Comparison of ENCODE assay signal across 19 mouse cellular contexts in the genomic region with DNA sequence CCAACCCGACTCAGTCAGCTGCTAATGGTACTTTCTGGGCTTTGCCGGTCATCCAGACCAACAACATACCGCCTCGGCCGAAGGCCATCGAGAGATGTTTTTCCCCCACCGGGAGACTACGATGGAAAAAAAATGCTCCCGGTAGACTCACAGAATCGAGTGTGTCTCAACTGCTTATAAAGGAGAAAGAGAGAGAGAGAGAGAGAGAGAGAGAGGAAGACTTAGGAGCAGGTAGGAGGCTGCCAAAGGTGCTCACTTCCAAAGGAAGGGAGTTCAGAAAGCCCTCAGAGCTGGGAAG. TPM values are rescaled to one million over a fixed set of nuclear protein-coding genes. Genes with fewer than 3 reads are reported as not detected.
A peak's percentile ranks its signal among the peaks of the same experiment; 100 is the strongest.
DNase-seq lines count a peak whose midpoint lies in the region; ATAC-seq and TF ChIP-seq lines count a peak whose summit lies in the region.
"Had no signal": no experiment of that assay in that cellular context is flagged by ENCODE, and none has a peak within 500 bp of the region (broad histone marks: within the 10 kb centered on the region; RNA-seq: fewer than 3 reads in every experiment).

No protein-coding gene starts in this region.

- peak; percentile 20 for DNase-seq in forebrain, embryonic 10.5 days (ENCODE audit: extremely low spot score, low spot score)
- no peak for DNase-seq in lung, postnatal 36 days
- no peak for DNase-seq in stomach, postnatal 0 days (ENCODE audit: low spot score)
- no peak for DNase-seq in cerebellum, adult 2 months
- DNase-seq: adrenal gland, adult 8-10 months; forebrain, postnatal 0 days; kidney, adult 9 months; kidney, postnatal 36 days; midbrain, embryonic 14.5 days; thymus, postnatal 25 days had no signal

- H3K27me3 ChIP-seq in forebrain, embryonic 10.5 days (ENCODE audit: poor library complexity, severe bottlenecking) = peaks cover 100% of the 10 kb centered on the region
- H3K27me3 ChIP-seq in forebrain, embryonic 15.5 days = peaks cover 90% of the 10 kb centered on the region
- H3K27me3 ChIP-seq in lung, embryonic 16.5 days (ENCODE audit: control insufficient read depth, insufficient read depth, low read depth, low read length) = peaks cover 34% of the 10 kb centered on the region
- peaks cover 66% of the 10 kb centered on the region for H3K27me3 ChIP-seq in intestine, embryonic 15.5 days (replicated peaks)
- H3K27me3 ChIP-seq in stomach, postnatal 0 days (ENCODE audit: control insufficient read depth, insufficient read depth, low read length) = peaks cover 4% of the 10 kb centered on the region; the same call in 1 of the 2 replicates
- H3K27me3 ChIP-seq in cerebellum, adult 2 months (ENCODE audit: control insufficient read depth, insufficient read depth, low read length) = peaks cover 1% of the 10 kb centered on the region; the same call in 1 of the 2 replicates

- peaks cover 4% of the 10 kb centered on the region; the same call in 1 of the 2 replicates for H3K9me3 ChIP-seq in forebrain, embryonic 10.5 days
- no peaks in the 10 kb centered on the region for H3K9me3 ChIP-seq in forebrain, embryonic 15.5 days
- no peaks in the 10 kb centered on the region for H3K9me3 ChIP-seq in lung, embryonic 16.5 days (ENCODE audit: control insufficient read depth, low read length)
- no peaks in the 10 kb centered on the region for H3K9me3 ChIP-seq in intestine, embryonic 15.5 days
- H3K9me3 ChIP-seq in stomach, postnatal 0 days (ENCODE audit: control insufficient read depth, low read length) = no peaks in the 10 kb centered on the region
- H3K9me3 ChIP-seq: limb, embryonic 13.5 days had no signal

- H3K4me2 ChIP-seq in forebrain, embryonic 15.5 days (replicated peaks) = no peak overlapping the region
- peak overlapping the region; percentile 53 for H3K4me2 ChIP-seq in lung, embryonic 16.5 days (ENCODE audit: low read depth, low read length)
- H3K4me2 ChIP-seq in intestine, embryonic 15.5 days (replicated peaks) = peak overlapping the region; percentile 65
- H3K4me2 ChIP-seq in stomach, postnatal 0 days (replicated peaks; ENCODE audit: low read depth) = peak overlapping the region; percentile 64
- H3K4me2 ChIP-seq: limb, embryonic 13.5 days; neural tube, embryonic 15.5 days had no signal

- H3K27ac ChIP-seq in forebrain, embryonic 10.5 days = no peak overlapping the region
- no peak overlapping the region for H3K27ac ChIP-seq in forebrain, embryonic 15.5 days (replicated peaks)
- H3K27ac ChIP-seq in lung, embryonic 16.5 days (ENCODE audit: low read length) = 0 out of 2 replicates have a peak overlapping the region, but pooled peaks have one; percentile 2
- peak overlapping the region; percentile 80 for H3K27ac ChIP-seq in intestine, embryonic 15.5 days
- peak overlapping the region; percentile 89 for H3K27ac ChIP-seq in stomach, postnatal 0 days (replicated peaks)
- H3K27ac ChIP-seq in cerebellum, adult 2 months (ENCODE audit: insufficient read depth, low read length) = no peak overlapping the region
- H3K27ac ChIP-seq: left cerebral cortex, adult 2 months; limb, embryonic 13.5 days; liver, embryonic 14.5 days; neural tube, embryonic 15.5 days had no signal

- TF ChIP-seq CTCF in stomach, postnatal 0 days (IDR thresholded peaks at IDR 0.05; ENCODE audit: low read depth) = no peak
- no peak for TF ChIP-seq CTCF in cerebellum, adult 2 months (IDR thresholded peaks at IDR 0.05; ENCODE audit: borderline replicate concordance, insufficient read depth, low read depth, low read length)

- H3K9ac ChIP-seq in forebrain, embryonic 15.5 days (replicated peaks) = no peak overlapping the region
- peak overlapping the region; percentile 57 for H3K9ac ChIP-seq in lung, embryonic 16.5 days (ENCODE audit: low read length)
- peak overlapping the region; percentile 58 for H3K9ac ChIP-seq in intestine, embryonic 15.5 days
- H3K9ac ChIP-seq in stomach, postnatal 0 days (ENCODE audit: low read length) = peak overlapping the region; percentile 76
- H3K9ac ChIP-seq: forebrain, postnatal 0 days; limb, embryonic 13.5 days; liver, embryonic 14.5 days; neural tube, embryonic 15.5 days had no signal

- under 1% methylated on average over 10 of the region's 10 CpGs for WGBS in forebrain, embryonic 10.5 days
- WGBS in forebrain, embryonic 15.5 days = 1% methylated on average over 10 of the region's 10 CpGs
- 16% methylated on average over 10 of the region's 10 CpGs for WGBS in lung, embryonic 16.5 days
- 2% methylated on average over 10 of the region's 10 CpGs for WGBS in intestine, embryonic 15.5 days
- 6% methylated on average over 10 of the region's 10 CpGs for WGBS in stomach, postnatal 0 days
- WGBS in cerebellum, adult 2 months = 3% methylated on average over 10 of the region's 10 CpGs

- no peaks in the 10 kb centered on the region for H3K36me3 ChIP-seq in forebrain, embryonic 10.5 days (replicated peaks)
- no peaks in the 10 kb centered on the region for H3K36me3 ChIP-seq in forebrain, embryonic 15.5 days
- no peaks in the 10 kb centered on the region for H3K36me3 ChIP-seq in lung, embryonic 16.5 days (ENCODE audit: control insufficient read depth, insufficient read depth, low read length)
- no peaks in the 10 kb centered on the region for H3K36me3 ChIP-seq in intestine, embryonic 15.5 days
- H3K36me3 ChIP-seq in stomach, postnatal 0 days (ENCODE audit: control insufficient read depth, insufficient read depth, low read length) = no peaks in the 10 kb centered on the region
- H3K36me3 ChIP-seq: limb, embryonic 13.5 days; neural tube, embryonic 15.5 days had no signal

- TF ChIP-seq EP300 in stomach, postnatal 0 days (optimal IDR thresholded peaks at IDR 0.05) = no peak

- no peak overlapping the region for H3K4me3 ChIP-seq in forebrain, embryonic 10.5 days
- H3K4me3 ChIP-seq in forebrain, embryonic 15.5 days = no peak overlapping the region
- H3K4me3 ChIP-seq in lung, embryonic 16.5 days (ENCODE audit: low read length) = peak overlapping the region; percentile 40
- H3K4me3 ChIP-seq in intestine, embryonic 15.5 days (replicated peaks) = peak overlapping the region; percentile 32
- H3K4me3 ChIP-seq in stomach, postnatal 0 days (ENCODE audit: low read depth, low read length) = peak overlapping the region; percentile 41
- no peak overlapping the region for H3K4me3 ChIP-seq in cerebellum, adult 2 months (replicated peaks; ENCODE audit: insufficient read depth, low read depth, low read length)
- H3K4me3 ChIP-seq: left cerebral cortex, adult 2 months; limb, embryonic 13.5 days; neural tube, embryonic 15.5 days had no signal

- TF ChIP-seq POLR2A in cerebellum, adult 2 months (IDR thresholded peaks at IDR 0.05; ENCODE audit: borderline replicate concordance, insufficient read depth, low read length) = no peak

- no peak for ATAC-seq in forebrain, embryonic 15.5 days (replicated peaks)
- no peak for ATAC-seq in lung, embryonic 16.5 days (ENCODE audit: low read depth)
- ATAC-seq in intestine, embryonic 15.5 days = no peak
- ATAC-seq in stomach, postnatal 0 days (ENCODE audit: low FRiP score, low TSS enrichment) = no peak
- ATAC-seq: CD4-positive, CD25-positive, alpha-beta regulatory T cell, adult 4 months; forebrain, postnatal 0 days; Patski had no signal

- peaks cover 31% of the 10 kb centered on the region for H3K4me1 ChIP-seq in forebrain, embryonic 10.5 days
- H3K4me1 ChIP-seq in forebrain, embryonic 15.5 days = peaks cover 8% of the 10 kb centered on the region
- H3K4me1 ChIP-seq in lung, embryonic 16.5 days (replicated peaks; ENCODE audit: control insufficient read depth, insufficient read depth, low read length) = peaks cover 19% of the 10 kb centered on the region
- peaks cover 28% of the 10 kb centered on the region for H3K4me1 ChIP-seq in intestine, embryonic 15.5 days (replicated peaks)
- H3K4me1 ChIP-seq in stomach, postnatal 0 days (replicated peaks; ENCODE audit: control insufficient read depth, insufficient read depth) = peaks cover 3% of the 10 kb centered on the region; the same call in 1 of the 2 replicates
- H3K4me1 ChIP-seq in cerebellum, adult 2 months (ENCODE audit: control insufficient read depth, insufficient read depth, low read length) = no peaks in the 10 kb centered on the region

RNA-seq across cellular contexts. Expression of a gene that starts 9.4 kb away (rescaled TPM):
- polyA plus RNA-seq in forebrain, embryonic 10.5 days (2016; fragmentation: Nextera tagmentation; extraction: Ambion mirVana) = 2.5 and 2.9 TPM in 2 replicates
- 0.54 and 0.87 TPM in 2 replicates for polyA plus RNA-seq in forebrain, embryonic 15.5 days (2015; fragmentation: Nextera tagmentation; extraction: Ambion mirVana)
- 126 and 138 TPM in 2 replicates for polyA plus RNA-seq in lung, embryonic 16.5 days (2015; fragmentation: Nextera tagmentation; extraction: Ambion mirVana)
- 105 and 126 TPM in 2 replicates for polyA plus RNA-seq in intestine, embryonic 15.5 days (2015; fragmentation: Nextera tagmentation; extraction: Ambion mirVana)
- 59.3 and 64.0 TPM in 2 replicates for polyA plus RNA-seq in stomach, postnatal 0 days (2015; fragmentation: Nextera tagmentation; extraction: Ambion mirVana)
- polyA plus RNA-seq in cerebellum, adult 2 months (2012; rRNA removed) = 1.2 and 1.7 TPM in 2 replicates

RNA-seq across cellular contexts. Expression of a gene that starts 33.4 kb away (rescaled TPM):
- 69.1 and 69.5 TPM in 2 replicates for polyA plus RNA-seq in forebrain, embryonic 10.5 days (2016; fragmentation: Nextera tagmentation; extraction: Ambion mirVana)
- 49.8 and 55.4 TPM in 2 replicates for polyA plus RNA-seq in forebrain, embryonic 15.5 days (2015; fragmentation: Nextera tagmentation; extraction: Ambion mirVana)
- polyA plus RNA-seq in lung, embryonic 16.5 days (2015; fragmentation: Nextera tagmentation; extraction: Ambion mirVana) = 50.6 and 59.2 TPM in 2 replicates
- 50.6 and 52.3 TPM in 2 replicates for polyA plus RNA-seq in intestine, embryonic 15.5 days (2015; fragmentation: Nextera tagmentation; extraction: Ambion mirVana)
- polyA plus RNA-seq in stomach, postnatal 0 days (2015; fragmentation: Nextera tagmentation; extraction: Ambion mirVana) = 33.0 and 38.1 TPM in 2 replicates
- 119 and 126 TPM in 2 replicates for polyA plus RNA-seq in cerebellum, adult 2 months (2012; rRNA removed)

RNA-seq across cellular contexts. Expression of a gene that starts 41.2 kb away (rescaled TPM):
- polyA plus RNA-seq in forebrain, embryonic 10.5 days (2016; fragmentation: Nextera tagmentation; extraction: Ambion mirVana) = 4.6 and 6.1 TPM in 2 replicates
- polyA plus RNA-seq in forebrain, embryonic 15.5 days (2015; fragmentation: Nextera tagmentation; extraction: Ambion mirVana) = 1.6 and 2.0 TPM in 2 replicates
- 0.58 and 0.62 TPM in 2 replicates for polyA plus RNA-seq in lung, embryonic 16.5 days (2015; fragmentation: Nextera tagmentation; extraction: Ambion mirVana)
- 0.69 and 0.80 TPM in 2 replicates for polyA plus RNA-seq in intestine, embryonic 15.5 days (2015; fragmentation: Nextera tagmentation; extraction: Ambion mirVana)
- 0.40 and 0.41 TPM in 2 replicates for polyA plus RNA-seq in stomach, postnatal 0 days (2015; fragmentation: Nextera tagmentation; extraction: Ambion mirVana)
- polyA plus RNA-seq in cerebellum, adult 2 months (2012; rRNA removed) = 0.34 and 0.95 TPM in 2 replicates
- polyA plus RNA-seq: CD4-positive, CD25-positive, alpha-beta regulatory T cell, adult 4 months had no signal

RNA-seq across cellular contexts. Expression of a gene that starts 52.9 kb away (rescaled TPM):
- polyA plus RNA-seq in forebrain, embryonic 10.5 days (2016; fragmentation: Nextera tagmentation; extraction: Ambion mirVana) = 0.76 and 0.79 TPM in 2 replicates
- 0.10 and 0.18 TPM in 2 replicates for polyA plus RNA-seq in forebrain, embryonic 15.5 days (2015; fragmentation: Nextera tagmentation; extraction: Ambion mirVana)
- 3.1 and 3.3 TPM in 2 replicates for polyA plus RNA-seq in lung, embryonic 16.5 days (2015; fragmentation: Nextera tagmentation; extraction: Ambion mirVana)
- polyA plus RNA-seq in intestine, embryonic 15.5 days (2015; fragmentation: Nextera tagmentation; extraction: Ambion mirVana) = 9.0 and 9.3 TPM in 2 replicates
- polyA plus RNA-seq in stomach, postnatal 0 days (2015; fragmentation: Nextera tagmentation; extraction: Ambion mirVana) = 2.8 and 2.9 TPM in 2 replicates
- polyA plus RNA-seq in cerebellum, adult 2 months (2012; rRNA removed) = 0.11 TPM in 1 of 2 replicates, not detected in the other
- polyA plus RNA-seq: CD4-positive, CD25-positive, alpha-beta regulatory T cell, adult 4 months; forebrain, postnatal 0 days; midbrain, embryonic 14.5 days had no signal

Comparison
In these comparisons a context has a peak if more than half of its experiments do, and no peak if none do; other contexts are left out.
1. H3K27ac ChIP-seq: peak in lung, embryonic 16.5 days (single experiment), intestine, embryonic 15.5 days (single experiment) and stomach, postnatal 0 days (single experiment); none in forebrain, embryonic 10.5 days (single experiment), forebrain, embryonic 15.5 days (single experiment) and cerebellum, adult 2 months (single experiment).
2. H3K4me3 ChIP-seq: peak in lung, embryonic 16.5 days (single experiment), intestine, embryonic 15.5 days (single experiment) and stomach, postnatal 0 days (single experiment); none in forebrain, embryonic 10.5 days (single experiment), forebrain, embryonic 15.5 days (single experiment) and cerebellum, adult 2 months (single experiment).
3. RNA of a gene that starts 9.4 kb away (polyA plus RNA-seq): 126 to 138 TPM in lung, embryonic 16.5 days, 105 to 126 TPM in intestine, embryonic 15.5 days and 59.3 to 64.0 TPM in stomach, postnatal 0 days; 2.5 to 2.9 TPM in forebrain, embryonic 10.5 days, 1.2 to 1.7 TPM in cerebellum, adult 2 months and 0.54 to 0.87 TPM in forebrain, embryonic 15.5 days; every median in the first group is over 10 times any median in the second.